Mouse (Mus musculus) embryo, embryonic 11 days (tissue): ENCODE data around the gene Polr1d.

Experiments
- DNase-seq: peaks from one replicate; pipeline ENCODE4 v3.0.0-alpha.2; 2015

Polr1d gene

GRCm38 (mm10) chr5:147154806-147155371 is 78.0 kb downstream of the Polr1d start:
- DNase-seq, result peak; percentile 67

- peak; percentile 81 for DNase-seq
Measured at GRCm38 (mm10) chr5:147155449-147156133, 78.7 kb downstream of the Polr1d start.

- no peak for DNase-seq
Measured at GRCm38 (mm10) chr5:147156376-147156775, 79.5 kb downstream of the Polr1d start.

GRCm38 (mm10) chr5:147157441-147157840 is 80.6 kb downstream of the Polr1d start:
- DNase-seq, result no peak

GRCm38 (mm10) chr5:147159320-147159719 is 82.5 kb downstream of the Polr1d start:
- no peak for DNase-seq

- no peak for DNase-seq
Measured at GRCm38 (mm10) chr5:147159792-147160191, 82.9 kb downstream of the Polr1d start.
